Mouse (Mus musculus) ES-E14 (cell line): ENCODE results near the gene Stat4. TPM values are rescaled to one million over a fixed set of nuclear protein-coding genes. Genes with fewer than 3 reads are reported as not detected.

ENCODE experiments used
- DNase-seq: peaks from one replicate; pipeline ENCODE4 v3.0.0-alpha.2; 2013; ENCODE audit warnings: low read depth, low spot score
- H3K27ac ChIP-seq: 2 replicates; pipeline ENCODE4 v1.5.1; 2012; ENCODE audit warnings: low read depth, mild to moderate bottlenecking, low read length, moderate library complexity, mixed read lengths; ENCODE audit not compliant: poor library complexity, insufficient read depth, severe bottlenecking
- H3K36me3 ChIP-seq: 2 replicates; pipeline ENCODE4 v1.6.1; 2012; ENCODE audit warnings: mild to moderate bottlenecking, low read length, moderate library complexity, mixed read lengths; ENCODE audit not compliant: control insufficient read depth, poor library complexity, insufficient read depth, severe bottlenecking
- H3K4me1 ChIP-seq, 2 experiments: fragments of 150-350 bp in 1 of 2; sonication (generic) in 1 of 2; 2 replicates each; pipeline ENCODE4 v1.6.1; 2012; ENCODE audit warnings: low read length in 2 of 2, mild to moderate bottlenecking in 1 of 2, mixed read lengths in 1 of 2; ENCODE audit not compliant: control insufficient read depth in 2 of 2, insufficient read depth in 2 of 2, poor library complexity in 1 of 2
- H3K4me3 ChIP-seq, 2 experiments: fragments of 150-350 bp in 1 of 2; sonication (generic) in 1 of 2; 2 replicates each; pipeline ENCODE4 v1.5.1; 2012; ENCODE audit warnings: low read length in 2 of 2, low read depth in 1 of 2, mild to moderate bottlenecking in 1 of 2, mixed read lengths in 1 of 2; ENCODE audit not compliant: insufficient read depth in 1 of 2, poor library complexity in 1 of 2, severe bottlenecking in 1 of 2
- H3K9ac ChIP-seq: 2 replicates; pipeline ENCODE4 v1.6.1; 2012; ENCODE audit warnings: low read depth, mild to moderate bottlenecking, low read length, mixed read lengths; ENCODE audit not compliant: poor library complexity, insufficient read depth, severe bottlenecking
- H3K9me3 ChIP-seq: fragments of 150-350 bp; sonication (generic); 2 replicates; pipeline ENCODE4 v1.6.1; 2012; ENCODE audit warnings: low read depth, mild to moderate bottlenecking, low read length; ENCODE audit not compliant: control insufficient read depth, insufficient read depth
- CHD2 ChIP-seq: IDR thresholded peaks from 2 replicates; pipeline ENCODE4 v1.6.1; 2014; ENCODE audit warnings: mild to moderate bottlenecking, low read depth, low read length, inconsistent platforms
- HCFC1 ChIP-seq: IDR thresholded peaks from 2 replicates; pipeline ENCODE4 v1.6.1; 2012; ENCODE audit warnings: low read length, inconsistent platforms, borderline replicate concordance; ENCODE audit not compliant: insufficient read depth
- MAFK ChIP-seq: IDR thresholded peaks from 2 replicates; pipeline ENCODE4 v1.6.1; 2014; ENCODE audit warnings: mild to moderate bottlenecking, low read depth, low read length, inconsistent platforms; ENCODE audit not compliant: insufficient read depth
- ZC3H11A ChIP-seq: IDR thresholded peaks from 2 replicates; pipeline ENCODE4 v1.6.1; 2012; ENCODE audit warnings: low read depth, mild to moderate bottlenecking, inconsistent platforms, low read length, borderline replicate concordance
- ZNF384 ChIP-seq: IDR thresholded peaks from 2 replicates; pipeline ENCODE4 v1.6.1; 2012; ENCODE audit warnings: low read depth, low read length, inconsistent platforms
- in situ Hi-C, 2 experiments: fragments of 600-800 bp; cut with MboI; formaldehyde crosslinking; loops; one replicate each; pipeline ENCODE4 v1.15.1; 2025; ENCODE audit warnings: low sequenced_read_pairs in 2 of 2, inconsistent platforms in 1 of 2; ENCODE audit not compliant: unreplicated experiment in 2 of 2
- total RNA-seq: library from RNA; depleted of rRNA; stranded (reverse); fragments of 300-350 nt; gene quantifications from 2 replicates; pipeline ENCODE4 v1.2.3, GENCODE M21; 2012

Gene Stat4
- total RNA-seq, 1 experiment, result 3.8 TPM

- H3K27ac ChIP-seq, result no peak overlapping the region
- in situ Hi-C loops, result no loop called here
- H3K9ac ChIP-seq, result no peak overlapping the region
- TF ChIP-seq MAFK, result no peak
- TF ChIP-seq ZNF384, result no peak
- no peak for TF ChIP-seq CHD2
- TF ChIP-seq HCFC1, result no peak
- TF ChIP-seq ZC3H11A, result no peak
- no peaks in the 10 kb centered on the region for H3K9me3 ChIP-seq
- H3K4me3 ChIP-seq, result no peak overlapping the region
- H3K4me1 ChIP-seq, result peaks cover 6 to 10% of the 10 kb centered on the region in 2 experiments; a peak in 3 of 4 replicates
- no peaks in the 10 kb centered on the region; the same call in 1 of the 2 replicates for H3K36me3 ChIP-seq
- DNase-seq, result no peak
These were observed 160.5 kb downstream of the Stat4 start for GRCm38 (mm10) chr1:52147431-52147830.

DNA sequence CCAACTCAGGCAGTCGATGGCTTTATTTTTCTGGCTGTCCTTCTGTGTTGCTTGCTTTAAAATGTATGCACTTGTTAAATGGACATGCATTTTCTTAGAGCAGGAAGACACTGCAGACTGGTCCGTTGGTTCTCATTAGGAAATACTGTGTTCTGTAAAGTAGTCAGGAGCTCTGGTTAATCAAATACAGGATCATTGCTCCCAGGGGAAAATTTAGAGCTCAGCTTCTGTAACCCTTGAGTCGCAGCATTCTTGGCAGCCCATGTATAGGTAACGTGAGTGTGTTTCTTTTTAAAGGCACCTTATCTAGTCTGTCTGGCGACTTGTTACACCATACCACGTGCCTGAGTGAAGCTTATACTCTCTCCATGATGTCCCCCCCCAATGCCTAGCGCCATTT, 161.2 kb downstream of the Stat4 start:
- peaks cover 6 to 10% of the 10 kb centered on the region in 2 experiments; a peak in 3 of 4 replicates for H3K4me1 ChIP-seq
- in situ Hi-C loops, result no loop called here
- H3K9me3 ChIP-seq, result no peaks in the 10 kb centered on the region
- H3K9ac ChIP-seq, result no peak overlapping the region
- TF ChIP-seq ZC3H11A (no peak), HCFC1 (no peak), MAFK (no peak), ZNF384 (no peak), CHD2 (no peak)
- no peaks in the 10 kb centered on the region; the same call in 1 of the 2 replicates for H3K36me3 ChIP-seq
- no peak overlapping the region for H3K4me3 ChIP-seq
- H3K27ac ChIP-seq, result no peak overlapping the region
- no peak for DNase-seq

DNA sequence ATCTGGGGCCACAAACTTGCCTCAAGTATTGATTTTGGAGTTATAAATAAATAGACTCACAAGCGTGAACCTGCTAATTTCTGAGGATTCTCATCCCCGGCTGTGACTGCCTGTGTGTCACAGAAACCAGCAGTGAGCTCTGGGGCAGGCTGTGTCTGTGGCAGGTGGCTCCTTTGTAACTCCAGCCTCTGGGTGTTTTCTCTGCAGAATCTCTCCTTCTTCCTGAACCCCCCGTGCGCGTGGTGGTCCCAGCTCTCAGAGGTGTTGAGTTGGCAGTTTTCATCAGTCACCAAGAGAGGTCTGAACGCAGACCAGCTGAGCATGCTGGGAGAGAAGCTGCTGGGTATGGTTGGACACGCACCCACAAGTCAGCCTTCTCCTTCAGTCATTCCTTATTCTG, 161.7 kb downstream of the Stat4 start:
- Histone ChIP-seq H3K4me1 (peaks cover 6 to 10% of the 10 kb centered on the region in 2 experiments; a peak in 3 of 4 replicates), H3K36me3 (no peaks in the 10 kb centered on the region; the same call in 1 of the 2 replicates), H3K27ac (no peak overlapping the region), H3K9me3 (no peaks in the 10 kb centered on the region), H3K4me3 (no peak overlapping the region), H3K9ac (no peak overlapping the region)
- in situ Hi-C loops, result no loop called here
- no peak for TF ChIP-seq ZNF384
- DNase-seq, result no peak

GRCm38 (mm10) chr1:52149934-52150346, 163.0 kb downstream of the Stat4 start:
- TF ChIP-seq ZNF384, result no peak
- TF ChIP-seq MAFK, result no peak
- TF ChIP-seq CHD2, result no peak
- TF ChIP-seq ZC3H11A, result no peak
- TF ChIP-seq HCFC1, result no peak
- in situ Hi-C loops, result no loop called here
- H3K9ac ChIP-seq, result 0 out of 2 replicates have a peak overlapping the region, but pooled peaks have one; percentile 46
- peaks cover 6 to 10% of the 10 kb centered on the region in 2 experiments; a peak in 3 of 4 replicates for H3K4me1 ChIP-seq
- peak; percentile 47 for DNase-seq
- no peak overlapping the region for H3K4me3 ChIP-seq
- no peaks in the 10 kb centered on the region for H3K9me3 ChIP-seq
- no peaks in the 10 kb centered on the region for H3K36me3 ChIP-seq
- no peak overlapping the region for H3K27ac ChIP-seq

DNA sequence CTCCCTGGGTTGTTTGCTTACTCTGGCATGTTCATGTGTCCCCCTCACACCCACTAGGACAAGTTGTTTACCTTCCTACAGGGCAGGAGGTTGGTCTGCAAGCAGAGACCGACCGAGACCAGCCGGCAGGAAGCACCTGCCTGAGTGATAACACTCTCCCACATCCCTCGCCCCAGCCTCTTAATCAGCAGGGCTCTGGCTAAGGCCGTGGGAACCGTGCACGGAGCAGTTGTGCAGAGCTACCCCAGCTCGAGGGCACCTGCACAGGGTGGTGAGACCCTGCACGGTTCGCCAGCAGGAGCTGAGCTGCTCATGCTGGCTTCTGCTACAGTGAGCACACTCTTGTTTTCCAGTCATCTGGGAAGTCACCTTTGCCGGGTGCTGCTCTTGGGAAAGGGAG, 163.7 kb downstream of the Stat4 start:
- no peak for DNase-seq
- no peaks in the 10 kb centered on the region for H3K9me3 ChIP-seq
- H3K36me3 ChIP-seq, result no peaks in the 10 kb centered on the region; the same call in 1 of the 2 replicates
- no peak for TF ChIP-seq ZNF384
- TF ChIP-seq HCFC1, result no peak
- no peak for TF ChIP-seq ZC3H11A
- TF ChIP-seq CHD2, result no peak
- peaks cover 6 to 10% of the 10 kb centered on the region in 2 experiments; a peak in 3 of 4 replicates for H3K4me1 ChIP-seq
- no peak overlapping the region for H3K27ac ChIP-seq
- H3K4me3 ChIP-seq, result no peak overlapping the region
- H3K9ac ChIP-seq, result no peak overlapping the region
- in situ Hi-C loops, result no loop called here
